Mouse (Mus musculus): Measurements from ENCODE around the gene Tmbim6. TPM values are rescaled to one million over a fixed set of nuclear protein-coding genes. Genes with fewer than 3 reads are reported as not detected.
A peak's percentile ranks its signal among the peaks of the same experiment; 100 is the strongest.

The Tmbim6 gene
- 401 and 418 TPM in 2 replicates for polyA plus RNA-seq (2012; rRNA removed)

- H3K4me3 ChIP-seq (replicated peaks; ENCODE audit: insufficient read depth, low read depth, low read length) = peak within 1 kb of the TSS; percentile 91
- WGBS = under 1% methylated on average over 51 of the region's 51 CpGs
- DNase-seq = peak; percentile 99 to 100
- H3K4me1 ChIP-seq (ENCODE audit: control insufficient read depth, insufficient read depth, low read length) = peaks cover 3% of the 10 kb centered on the region
- peak within 1 kb of the TSS; percentile 74 for H3K27ac ChIP-seq (ENCODE audit: insufficient read depth, low read length)
- TF ChIP-seq CTCF (IDR thresholded peaks at IDR 0.05; ENCODE audit: borderline replicate concordance, insufficient read depth, low read depth, low read length) = no peak
- TF ChIP-seq POLR2A (IDR thresholded peaks at IDR 0.05; ENCODE audit: borderline replicate concordance, insufficient read depth, low read length) = peak; percentile 86
- H3K27me3 ChIP-seq (ENCODE audit: control insufficient read depth, insufficient read depth, low read length) = no peaks in the 10 kb centered on the region
Measured at GRCm38 (mm10) chr15:99392486-99393385, at the start of gene Tmbim6. Gene Tmbim6 (plus strand): TSS chr15:99392882.

- Histone ChIP-seq H3K27me3 (ENCODE audit: control insufficient read depth, insufficient read depth, low read length) (no peaks in the 10 kb centered on the region), H3K4me3 (replicated peaks; ENCODE audit: insufficient read depth, low read depth, low read length) (no peak overlapping the region), H3K4me1 (ENCODE audit: control insufficient read depth, insufficient read depth, low read length) (0 out of 2 replicates have a peak, but pooled peaks cover 4% of the 10 kb centered on the region), H3K27ac (ENCODE audit: insufficient read depth, low read length) (no peak overlapping the region)
- DNase-seq = peak; percentile 37 to 48
- 20% methylated on average over 5 of the region's 5 CpGs for WGBS
- TF ChIP-seq POLR2A (IDR thresholded peaks at IDR 0.05; ENCODE audit: borderline replicate concordance, insufficient read depth, low read length) (no peak), CTCF (IDR thresholded peaks at IDR 0.05; ENCODE audit: borderline replicate concordance, insufficient read depth, low read depth, low read length) (no peak)
Measured at GRCm38 (mm10) chr15:99343414-99344147, 49.1 kb upstream of the Tmbim6 start.

- no peak for TF ChIP-seq POLR2A (IDR thresholded peaks at IDR 0.05; ENCODE audit: borderline replicate concordance, insufficient read depth, low read length)
- no peak for TF ChIP-seq CTCF (IDR thresholded peaks at IDR 0.05; ENCODE audit: borderline replicate concordance, insufficient read depth, low read depth, low read length)
- no peaks in the 10 kb centered on the region for H3K27me3 ChIP-seq (ENCODE audit: control insufficient read depth, insufficient read depth, low read length)
- 60% methylated on average over 8 of the region's 8 CpGs for WGBS
- 0 out of 2 replicates have a peak, but pooled peaks cover 4% of the 10 kb centered on the region for H3K4me1 ChIP-seq (ENCODE audit: control insufficient read depth, insufficient read depth, low read length)
- H3K4me3 ChIP-seq (replicated peaks; ENCODE audit: insufficient read depth, low read depth, low read length) = no peak overlapping the region
- H3K27ac ChIP-seq (ENCODE audit: insufficient read depth, low read length) = no peak overlapping the region
- no peak for DNase-seq
Measured at GRCm38 (mm10) chr15:99344148-99344870, 48.4 kb upstream of the Tmbim6 start.

- Histone ChIP-seq H3K27me3 (ENCODE audit: control insufficient read depth, insufficient read depth, low read length) (no peaks in the 10 kb centered on the region), H3K4me3 (replicated peaks; ENCODE audit: insufficient read depth, low read depth, low read length) (no peak overlapping the region), H3K27ac (ENCODE audit: insufficient read depth, low read length) (no peak overlapping the region), H3K4me1 (ENCODE audit: control insufficient read depth, insufficient read depth, low read length) (0 out of 2 replicates have a peak, but pooled peaks cover 4% of the 10 kb centered on the region)
- WGBS = 87% methylated on average over 4 of the region's 4 CpGs
- DNase-seq = no peak
- no peak for TF ChIP-seq POLR2A (IDR thresholded peaks at IDR 0.05; ENCODE audit: borderline replicate concordance, insufficient read depth, low read length)
- TF ChIP-seq CTCF (IDR thresholded peaks at IDR 0.05; ENCODE audit: borderline replicate concordance, insufficient read depth, low read depth, low read length) = no peak
Measured at GRCm38 (mm10) chr15:99344961-99345360, 47.7 kb upstream of the Tmbim6 start.

GRCm38 (mm10) chr15:99351610-99352009 lies 41.1 kb upstream of the Tmbim6 start:
- DNase-seq = no peak
- no peak overlapping the region for H3K4me3 ChIP-seq (replicated peaks; ENCODE audit: insufficient read depth, low read depth, low read length)
- H3K4me1 ChIP-seq (ENCODE audit: control insufficient read depth, insufficient read depth, low read length) = no peaks in the 10 kb centered on the region
- no peak overlapping the region for H3K27ac ChIP-seq (ENCODE audit: insufficient read depth, low read length)
- WGBS = 84% methylated on average over 6 of the region's 6 CpGs
- TF ChIP-seq CTCF (IDR thresholded peaks at IDR 0.05; ENCODE audit: borderline replicate concordance, insufficient read depth, low read depth, low read length) (no peak), POLR2A (IDR thresholded peaks at IDR 0.05; ENCODE audit: borderline replicate concordance, insufficient read depth, low read length) (no peak)
- no peaks in the 10 kb centered on the region for H3K27me3 ChIP-seq (ENCODE audit: control insufficient read depth, insufficient read depth, low read length)

GRCm38 (mm10) chr15:99352306-99352705 lies 40.4 kb upstream of the Tmbim6 start:
- no peak overlapping the region for H3K27ac ChIP-seq (ENCODE audit: insufficient read depth, low read length)

GRCm38 (mm10) chr15:99355660-99356059 lies 37.0 kb upstream of the Tmbim6 start:
- H3K27me3 ChIP-seq (ENCODE audit: control insufficient read depth, insufficient read depth, low read length) = no peaks in the 10 kb centered on the region
- H3K27ac ChIP-seq (ENCODE audit: insufficient read depth, low read length) = no peak overlapping the region
- H3K4me1 ChIP-seq (ENCODE audit: control insufficient read depth, insufficient read depth, low read length) = 0 out of 2 replicates have a peak, but pooled peaks cover 3% of the 10 kb centered on the region
- no peak for TF ChIP-seq CTCF (IDR thresholded peaks at IDR 0.05; ENCODE audit: borderline replicate concordance, insufficient read depth, low read depth, low read length)
- 55% methylated on average over 6 of the region's 6 CpGs for WGBS
- no peak for DNase-seq
- no peak overlapping the region for H3K4me3 ChIP-seq (replicated peaks; ENCODE audit: insufficient read depth, low read depth, low read length)

More at GRCm38 (mm10) chr15:99352306-99352705, 40.4 kb upstream of the Tmbim6 start:
- no peaks in the 10 kb centered on the region for H3K4me1 ChIP-seq (ENCODE audit: control insufficient read depth, insufficient read depth, low read length)
- no peak for TF ChIP-seq POLR2A (IDR thresholded peaks at IDR 0.05; ENCODE audit: borderline replicate concordance, insufficient read depth, low read length)
- no peak for TF ChIP-seq CTCF (IDR thresholded peaks at IDR 0.05; ENCODE audit: borderline replicate concordance, insufficient read depth, low read depth, low read length)
- DNase-seq = no peak
- no peaks in the 10 kb centered on the region for H3K27me3 ChIP-seq (ENCODE audit: control insufficient read depth, insufficient read depth, low read length)
- 83% methylated on average over 5 of the region's 5 CpGs for WGBS
- no peak overlapping the region for H3K4me3 ChIP-seq (replicated peaks; ENCODE audit: insufficient read depth, low read depth, low read length)

All from cerebellum, adult 2 months (tissue).